Mouse (Mus musculus) retina, embryonic 14.5 days (tissue): Measurements from ENCODE around the gene Aox2.

Experiments used
- DNase-seq: peaks from one replicate; pipeline ENCODE4 v3.0.0-alpha.2; 2015; ENCODE audit warnings: low spot score

Gene Aox2

GRCm38 (mm10) chr1:58288091-58288490 lies 10.0 kb downstream of the Aox2 start:
- no peak for DNase-seq

DNA sequence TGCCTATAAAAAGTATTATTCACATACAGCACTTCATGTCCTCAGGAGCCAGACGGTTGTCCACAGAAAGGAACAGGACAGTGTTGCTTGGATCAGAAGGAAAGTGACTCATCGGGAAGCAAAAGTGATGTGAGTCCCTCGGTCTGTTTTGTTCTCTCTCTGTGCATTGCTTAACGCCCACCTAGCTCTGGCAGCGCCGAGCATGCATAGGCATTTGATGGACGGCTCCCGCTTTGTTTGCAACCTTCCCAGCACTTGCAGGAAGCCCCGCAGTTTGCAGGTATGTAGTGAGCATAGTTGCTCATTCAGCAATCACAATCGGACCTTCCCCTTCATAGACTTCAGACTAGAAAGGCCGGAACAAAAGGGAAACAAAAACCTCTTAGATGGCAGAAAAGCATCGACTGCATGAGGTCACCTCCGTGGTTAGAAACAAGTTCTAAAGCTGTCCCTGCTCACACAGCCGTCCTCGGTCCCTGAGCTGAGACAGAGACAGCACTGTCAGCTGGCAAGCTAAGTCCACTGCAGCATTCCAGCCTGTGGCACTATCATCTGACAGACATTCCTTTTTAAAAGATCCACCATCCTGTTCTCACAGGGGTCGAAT lies 11.8 kb downstream of the Aox2 start:
- DNase-seq: no peak

DNA sequence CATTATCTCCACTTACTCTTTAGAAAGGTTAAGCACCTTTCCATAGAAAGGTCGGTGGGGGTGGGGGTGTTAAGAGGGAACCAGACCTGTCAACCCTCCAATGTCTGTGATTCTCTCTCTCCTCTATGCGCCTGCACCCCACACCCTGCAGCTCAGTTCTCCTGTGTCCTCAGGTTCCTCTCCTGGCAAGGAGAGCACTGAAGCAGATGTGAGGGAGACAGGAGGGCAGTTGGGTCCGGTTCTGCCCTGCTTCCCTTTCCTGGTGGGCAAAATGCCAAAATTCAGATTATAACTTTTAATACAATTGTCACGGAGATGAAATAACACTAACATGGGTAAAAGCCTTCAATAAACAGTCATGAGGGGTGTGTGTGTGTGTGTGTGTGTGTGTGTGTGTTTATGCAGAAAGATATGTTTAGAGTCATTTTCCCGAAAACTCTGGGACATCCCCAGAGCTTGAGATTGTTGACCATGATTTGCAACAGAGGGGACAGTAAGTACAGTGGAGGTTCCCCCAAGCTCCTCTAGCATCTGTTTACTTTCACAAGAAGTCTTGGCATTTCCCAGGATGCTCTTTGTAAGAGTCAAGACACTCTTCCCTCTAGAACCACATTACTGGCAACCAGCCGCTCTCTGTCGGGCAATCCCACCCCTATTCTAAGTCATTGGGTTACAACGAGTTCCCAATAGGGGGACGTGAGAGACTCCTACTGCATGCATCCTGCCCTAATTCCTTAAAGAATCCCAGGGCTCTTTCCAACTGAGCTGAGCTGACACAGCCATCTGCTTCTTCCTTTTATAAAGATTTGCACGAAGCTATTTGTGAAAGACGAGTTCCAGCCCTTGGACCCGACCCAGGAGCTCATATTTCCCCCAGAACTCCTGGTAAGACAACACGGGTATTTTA lies 13.5 kb downstream of the Aox2 start:
- DNase-seq: no peak

DNA sequence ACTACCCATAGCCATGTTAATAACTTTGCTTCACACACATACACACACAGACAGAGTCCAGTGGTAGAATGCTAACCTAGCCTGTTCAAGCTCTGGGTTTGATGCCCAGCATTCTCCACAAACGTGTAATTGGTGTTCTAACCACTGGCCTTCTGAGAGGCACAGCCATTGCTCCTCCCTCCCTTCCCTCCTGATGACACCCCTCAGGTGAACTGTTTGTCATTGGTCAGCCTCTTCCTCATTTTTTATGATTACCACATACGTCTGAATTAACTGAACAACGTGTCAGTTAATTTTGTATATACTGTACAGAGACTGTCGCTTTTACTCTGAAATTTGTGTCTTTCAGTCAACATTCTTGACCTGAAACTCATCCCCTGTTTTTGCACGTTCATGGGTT lies 16.6 kb downstream of the Aox2 start:
- no peak for DNase-seq

DNA sequence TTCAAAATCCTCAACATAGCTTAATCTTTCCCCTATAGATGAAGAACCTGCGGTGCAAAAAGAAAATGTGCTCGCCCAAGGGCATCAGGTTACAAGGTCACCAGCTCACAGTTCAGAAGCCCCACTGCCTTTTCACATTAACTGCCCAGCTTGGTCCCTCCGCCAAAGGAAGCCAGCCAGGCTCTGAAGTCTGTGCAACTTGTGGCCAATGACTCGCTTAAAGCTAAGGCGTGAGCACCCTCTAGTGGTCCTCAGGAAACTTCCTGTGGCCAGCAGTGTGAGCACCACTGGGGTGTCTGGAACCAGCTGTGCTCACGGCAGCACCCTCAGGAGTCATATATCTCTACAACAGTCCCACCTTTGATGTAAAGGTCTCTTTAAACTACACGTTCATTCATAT lies 18.2 kb downstream of the Aox2 start:
- peak; percentile 86 for DNase-seq

DNA sequence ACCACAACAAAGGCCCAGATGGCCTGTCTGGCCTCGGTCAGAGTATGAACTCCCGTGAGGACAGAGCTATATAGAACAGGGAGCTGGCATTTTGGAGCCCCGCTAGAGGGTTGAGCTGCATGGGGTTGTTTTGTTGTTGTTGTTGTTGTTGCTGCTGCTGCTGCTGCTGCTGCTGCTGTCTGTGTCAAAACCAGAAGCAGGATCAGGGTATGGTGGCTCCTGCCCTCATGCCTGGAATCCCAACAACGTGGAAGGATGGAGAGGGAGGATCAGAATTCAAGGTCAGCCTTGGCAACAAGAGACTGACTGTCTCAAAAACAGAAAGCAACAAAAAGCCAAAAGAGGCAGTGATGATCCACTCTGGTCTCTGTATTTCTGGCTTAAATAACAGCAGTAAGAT lies 18.7 kb downstream of the Aox2 start:
- DNase-seq: no peak

DNA sequence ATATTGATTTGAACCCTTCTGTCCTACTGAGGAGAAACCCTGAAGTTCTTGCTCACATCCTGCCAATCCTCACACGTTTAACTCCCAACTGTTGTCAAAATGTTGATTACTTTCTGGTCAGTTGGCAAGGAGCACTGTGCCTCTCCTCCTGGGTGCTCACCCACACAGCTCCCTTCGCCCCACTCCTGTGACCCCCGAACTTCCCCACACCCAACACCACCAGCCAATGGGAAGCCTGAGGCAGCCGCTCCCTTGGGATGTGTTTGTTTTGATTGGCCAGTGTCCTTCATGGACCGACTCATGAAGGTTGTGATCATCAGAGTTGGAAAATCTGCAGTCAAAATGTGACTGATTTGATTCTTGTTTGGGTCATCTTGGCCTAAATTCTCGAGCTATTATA lies 20.2 kb downstream of the Aox2 start:
- DNase-seq: no peak

- no peak for DNase-seq
Measured at GRCm38 (mm10) chr1:58301073-58301472, 22.9 kb downstream of the Aox2 start.

DNA sequence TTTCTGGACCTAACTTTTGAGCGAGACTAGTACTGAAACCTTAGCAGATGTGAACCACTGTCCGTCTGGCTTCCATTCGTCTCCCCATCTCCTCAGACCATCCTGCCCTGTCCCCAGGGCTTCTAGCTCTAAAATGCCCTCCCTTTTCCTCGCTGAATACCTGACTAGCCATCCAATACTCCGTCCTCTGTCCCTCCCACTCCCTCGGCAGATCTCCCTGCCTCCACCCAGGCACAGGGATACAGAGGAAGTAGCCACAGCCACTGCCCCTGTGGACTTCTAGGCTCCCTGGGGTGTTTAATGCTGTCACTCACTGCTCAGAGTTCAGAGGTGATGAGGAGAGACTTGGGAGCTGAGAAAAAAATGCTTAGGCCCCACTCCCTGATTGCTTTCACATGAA lies 23.9 kb downstream of the Aox2 start:
- DNase-seq: no peak

DNA sequence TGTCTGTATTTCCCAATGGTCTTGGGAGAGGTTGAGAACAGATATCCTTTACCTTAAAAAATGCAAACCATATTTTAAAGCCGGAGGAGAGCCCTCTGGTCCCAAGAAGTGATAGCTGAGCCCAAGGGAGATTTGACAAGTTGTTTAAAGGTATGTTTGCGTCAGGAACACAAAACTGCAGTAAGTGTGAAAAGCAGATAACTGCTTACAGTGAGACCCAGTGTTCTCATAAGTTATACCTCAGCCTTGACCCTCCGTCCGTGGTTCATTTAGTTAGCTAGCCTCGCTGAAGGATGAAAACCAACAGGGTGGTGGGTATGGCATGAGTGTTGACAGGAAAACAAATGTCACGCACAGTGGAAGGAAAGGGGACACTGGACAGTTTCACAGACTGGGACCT lies 24.9 kb downstream of the Aox2 start:
- DNase-seq: no peak

DNA sequence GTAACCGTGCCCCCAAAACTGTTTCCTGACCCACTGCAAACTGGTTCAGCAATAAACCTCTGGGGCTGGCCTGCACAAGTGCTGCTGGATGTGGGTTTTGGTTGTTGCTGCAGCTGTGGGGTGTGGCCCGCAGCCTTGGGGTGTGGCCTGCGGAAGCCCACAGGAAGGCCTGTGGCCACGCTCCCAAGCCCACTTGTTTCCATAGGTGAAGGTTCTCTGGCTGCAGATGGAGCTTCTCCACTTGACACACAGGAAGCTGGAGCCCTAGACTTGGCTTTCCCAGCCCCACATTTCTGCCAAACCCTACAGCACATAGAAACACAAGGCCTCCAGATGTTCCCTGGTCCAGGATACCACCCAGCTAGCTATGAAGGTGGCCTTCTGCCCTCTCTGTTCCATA lies 25.6 kb downstream of the Aox2 start:
- DNase-seq: no peak

DNA sequence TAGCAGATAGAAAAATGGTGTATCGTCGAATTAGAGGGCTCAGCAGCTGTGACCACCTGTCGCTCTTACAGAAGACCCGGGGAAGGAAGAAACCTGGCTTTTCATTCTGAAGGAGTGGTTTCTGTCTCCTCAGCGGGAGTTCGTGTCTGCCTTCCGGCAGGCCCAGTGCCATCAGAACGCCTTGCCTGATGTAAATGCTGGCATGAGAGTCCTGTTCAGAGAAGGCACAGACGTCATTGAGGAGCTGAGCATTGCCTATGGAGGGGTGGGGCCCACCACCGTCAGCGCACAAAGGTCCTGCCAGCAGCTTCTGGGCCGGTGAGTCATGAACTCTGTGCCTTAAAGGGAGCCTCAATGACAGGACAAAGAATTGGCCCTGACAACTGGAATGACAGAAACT lies 26.2 kb downstream of the Aox2 start:
- DNase-seq: no peak

DNA sequence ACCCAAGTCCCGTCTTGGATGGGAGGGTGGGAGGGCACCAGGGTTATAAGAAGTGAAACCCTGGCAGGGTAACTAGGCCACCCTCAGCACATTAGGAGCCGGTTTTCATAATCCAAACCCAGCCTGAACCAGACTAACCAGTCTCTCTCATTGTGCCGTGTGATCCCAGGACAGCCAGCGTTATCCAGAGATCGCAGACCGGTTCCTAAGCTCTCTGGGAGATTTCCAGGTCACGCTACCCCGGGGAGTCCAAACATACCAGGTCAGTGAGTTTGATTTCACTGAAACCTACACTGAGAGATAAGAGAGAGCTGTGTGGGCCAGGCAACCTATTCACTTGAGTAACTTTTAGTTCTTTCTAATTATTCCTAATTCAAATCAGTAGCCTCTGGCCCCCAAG lies 29.1 kb downstream of the Aox2 start:
- no peak for DNase-seq

- DNase-seq: no peak
Measured at GRCm38 (mm10) chr1:58308594-58308993, 30.5 kb downstream of the Aox2 start.

DNA sequence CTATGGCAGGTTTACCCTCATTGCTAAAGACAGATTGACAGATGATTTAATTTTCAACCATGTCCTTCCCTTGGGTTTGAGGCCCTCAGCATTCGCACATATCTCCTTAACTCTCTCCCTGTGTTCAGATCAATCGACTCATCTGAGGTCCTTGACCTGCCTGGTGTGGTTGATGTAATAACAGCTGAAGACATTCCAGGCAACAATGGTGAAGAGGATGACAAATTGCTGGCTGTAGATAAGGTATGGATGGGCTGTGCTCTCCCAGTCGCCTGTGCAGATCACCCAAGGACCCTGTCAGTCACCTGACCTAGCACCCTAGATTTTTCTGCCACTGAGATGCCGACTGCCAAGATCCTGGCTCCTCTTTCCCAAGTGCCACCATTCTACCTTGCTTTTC lies 31.7 kb downstream of the Aox2 start:
- DNase-seq: no peak

- no peak for DNase-seq
Measured at GRCm38 (mm10) chr1:58311221-58311864, 33.2 kb downstream of the Aox2 start.

DNA sequence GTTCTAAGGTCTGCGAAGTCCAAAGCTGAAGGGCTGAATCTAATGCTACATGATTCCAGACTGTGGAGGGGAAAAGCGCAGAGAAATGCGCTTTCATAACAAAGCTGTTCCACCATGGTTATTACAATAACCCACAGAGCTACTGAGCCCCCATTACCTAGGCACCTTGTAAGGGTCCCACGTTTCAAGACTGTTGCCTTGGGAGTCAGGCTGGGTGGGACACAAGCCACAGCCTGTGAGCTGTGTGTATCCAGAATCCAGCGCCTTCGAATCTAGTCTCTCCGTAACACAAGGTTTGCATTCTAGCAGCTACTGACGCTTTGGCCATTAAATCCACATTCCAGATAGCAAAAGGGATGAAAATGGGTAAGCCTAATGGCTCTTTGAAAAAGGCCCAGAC lies 35.0 kb downstream of the Aox2 start:
- DNase-seq: no peak

GRCm38 (mm10) chr1:58315532-58315931 lies 37.4 kb downstream of the Aox2 start:
- DNase-seq: no peak

DNA sequence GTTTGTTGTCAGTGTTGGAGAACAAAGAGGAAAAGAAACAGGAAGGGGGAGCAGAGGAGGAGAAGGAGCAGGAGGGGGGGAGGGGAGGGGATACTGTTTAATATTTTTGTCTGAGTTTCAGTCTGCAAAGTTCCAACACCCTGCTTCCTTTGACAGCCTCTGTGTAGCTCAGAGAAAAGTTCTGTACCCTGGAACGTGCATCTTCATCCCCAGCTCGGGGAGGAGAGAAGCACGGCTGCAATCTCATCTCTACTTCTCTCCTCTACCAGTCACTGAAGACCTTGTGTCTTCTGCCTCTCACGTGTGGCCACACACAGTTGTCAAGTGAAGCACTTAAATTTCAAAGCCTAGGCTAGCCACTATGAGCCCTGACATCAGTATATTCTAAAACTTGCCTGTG lies 55.1 kb downstream of the Aox2 start:
- no peak for DNase-seq

- no peak for DNase-seq
Measured at GRCm38 (mm10) chr1:58339901-58340300, 61.8 kb downstream of the Aox2 start.

DNA sequence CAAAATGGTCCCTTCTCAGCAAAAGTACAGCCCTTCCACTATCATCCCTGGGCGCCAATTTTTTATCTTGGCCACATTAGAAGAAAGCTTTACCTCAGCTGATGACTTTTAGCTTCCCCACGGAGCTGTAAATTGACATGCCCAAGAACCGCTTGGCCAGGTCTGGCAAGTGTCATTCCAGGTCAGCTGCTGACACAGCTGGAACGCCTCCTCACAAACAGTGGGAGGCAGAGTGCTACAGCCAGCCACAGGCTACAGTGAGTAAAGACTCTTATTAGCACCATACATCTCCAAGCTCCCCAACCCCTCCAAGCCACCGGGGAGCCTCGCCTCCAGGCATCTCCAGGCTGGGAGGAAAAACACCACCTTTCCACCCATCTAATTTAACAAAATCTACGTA lies 63.5 kb downstream of the Aox2 start:
- peak; percentile 18 for DNase-seq

GRCm38 (mm10) chr1:58343861-58344260 lies 65.7 kb downstream of the Aox2 start:
- no peak for DNase-seq

DNA sequence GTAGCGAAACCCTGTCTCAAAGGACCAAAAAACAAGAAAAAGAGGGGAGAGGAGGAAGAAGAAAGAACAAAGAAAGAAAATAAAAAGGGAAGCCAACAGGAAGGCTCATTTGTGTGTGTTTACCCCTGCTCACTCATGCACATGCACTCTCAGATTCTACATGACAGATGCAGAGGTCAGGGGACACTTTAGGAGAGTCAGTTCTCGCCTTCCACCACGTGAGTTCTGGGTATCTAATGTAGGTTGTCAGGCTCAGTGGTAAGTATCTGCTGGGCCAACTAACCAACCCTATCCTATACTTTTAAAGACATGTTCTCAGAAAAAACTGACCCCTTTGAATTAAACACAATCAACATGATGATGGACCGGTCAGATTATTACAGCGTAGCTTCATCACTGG lies 66.4 kb downstream of the Aox2 start:
- no peak for DNase-seq
